Mouse (Mus musculus) forebrain, postnatal 0 days (tissue): ENCODE measurements around the gene Pglyrp2. TPM values are rescaled to one million over a fixed set of nuclear protein-coding genes. Genes with fewer than 3 reads are reported as not detected.

Experiments used
- ATAC-seq: fragments of 200-750 bp; cut with Nextera tagmentation; 2 replicates; pipeline ENCODE4 v1.8.0; 2017; ENCODE audit warnings: mild to moderate bottlenecking, moderate library complexity
- DNase-seq: peaks from one replicate; pipeline ENCODE4 v3.0.0-alpha.2; 2015
- H3K27ac ChIP-seq: fragments of 300-500 bp; sonication (generic); 2 replicates; pipeline ENCODE4 v1.5.1; 2014; ENCODE audit warnings: low read depth, mild to moderate bottlenecking, antibody characterized with exemption, low read length, moderate library complexity, mixed read lengths
- H3K27me3 ChIP-seq: fragments of 300-500 bp; sonication (generic); 2 replicates; pipeline ENCODE4 v1.6.1; 2014; ENCODE audit warnings: mild to moderate bottlenecking, low read length, mixed read lengths; ENCODE audit not compliant: insufficient read depth
- H3K36me3 ChIP-seq: fragments of 300-500 bp; sonication (generic); 2 replicates; pipeline ENCODE4 v1.6.1; 2014; ENCODE audit warnings: mild to moderate bottlenecking, moderate library complexity; ENCODE audit not compliant: insufficient read depth
- H3K4me1 ChIP-seq: fragments of 300-500 bp; sonication (generic); 2 replicates; pipeline ENCODE4 v1.6.1; 2014; ENCODE audit warnings: antibody characterized with exemption; ENCODE audit not compliant: insufficient read depth
- H3K4me2 ChIP-seq: fragments of 300-500 bp; sonication (generic); 2 replicates; pipeline ENCODE4 v1.6.1; 2014; ENCODE audit warnings: low read depth, mild to moderate bottlenecking, moderate library complexity
- H3K4me3 ChIP-seq: fragments of 300-500 bp; sonication (generic); 2 replicates; pipeline ENCODE4 v1.5.1; 2014; ENCODE audit warnings: low read depth, low read length, mixed read lengths
- H3K9ac ChIP-seq: fragments of 300-500 bp; sonication (generic); 2 replicates; pipeline ENCODE4 v1.6.1; 2014; ENCODE audit warnings: mild to moderate bottlenecking
- H3K9me3 ChIP-seq: fragments of 300-500 bp; sonication (generic); 2 replicates; pipeline ENCODE4 v1.6.1; 2016; ENCODE audit warnings: low read length
- CTCF ChIP-seq: sonication (generic); IDR thresholded peaks from 2 replicates; pipeline ENCODE4 v1.5.1; 2016; ENCODE audit warnings: antibody characterized with exemption, control low read depth, low read depth
- WGBS: fragments of 180-500 bp; shearing (Covaris S2); extraction: QIAGEN DNeasy Blood & Tissue Kit; methylation state at CpG from one replicate; pipeline ENCODE4 v1.1.7; 2014; 5-methylcytosine and 5-hydroxymethylcytosine counted together
- polyA plus RNA-seq: library from polyadenylated mRNA; unstranded; fragments of >200 nt; fragmentation: Nextera tagmentation; extraction: Ambion mirVana; gene quantifications from 2 replicates; pipeline ENCODE4 v1.2.1, GENCODE M21; 2015
- total RNA-seq: library from RNA; depleted of rRNA; stranded (reverse); fragments of >200 nt; gene quantifications from 2 replicates; pipeline ENCODE4 v1.2.3, GENCODE M21; 2014

Gene Pglyrp2
- total and polyA plus RNA-seq, 2 experiments from 2014 or later: not detected

GRCm38 (mm10) chr17:32376475-32376874 is 47.5 kb downstream of the Pglyrp2 start:
- Histone ChIP-seq H3K36me3 (peaks cover 38% of the 10 kb centered on the region), H3K27me3 (no peaks in the 10 kb centered on the region), H3K4me1 (no peaks in the 10 kb centered on the region), H3K4me3 (no peak overlapping the region), H3K4me2 (no peak overlapping the region), H3K9ac (no peak overlapping the region), H3K27ac (no peak overlapping the region), H3K9me3 (no peaks in the 10 kb centered on the region)
- ATAC-seq (no peak), DNase-seq (no peak)
- no peak for TF ChIP-seq CTCF
- WGBS: 85% methylated on average over 15 of the region's 15 CpGs

DNA sequence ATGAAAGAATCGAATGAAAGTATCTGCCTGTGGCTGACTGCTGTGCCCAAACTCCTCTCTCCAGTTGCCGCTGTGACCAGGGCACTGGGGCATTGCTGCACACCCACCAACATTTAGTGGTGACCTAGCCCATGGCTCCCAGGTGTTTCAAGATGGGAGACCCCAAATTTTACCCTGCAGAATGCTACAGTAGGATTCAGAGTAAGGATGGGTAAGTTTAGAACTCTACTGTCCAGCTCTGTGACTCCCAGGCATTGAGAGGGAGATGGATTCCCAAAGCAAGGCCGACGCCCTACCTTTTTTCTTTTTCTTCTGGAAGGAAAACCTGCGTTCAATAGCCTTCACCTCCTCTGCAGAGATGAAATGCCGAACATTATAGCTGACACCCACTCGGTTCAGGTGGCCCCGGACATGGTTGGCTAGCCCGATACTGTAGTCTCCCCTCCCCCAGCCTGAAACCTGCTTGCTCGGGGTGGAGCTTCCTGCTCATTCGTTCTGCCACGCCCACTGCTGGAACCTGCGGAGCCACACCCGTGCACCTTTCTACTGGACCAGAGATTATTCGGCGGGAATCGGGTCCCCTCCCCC is 54.9 kb downstream of the Pglyrp2 start:
- peak overlapping the region; percentile 19; the same call in 1 of the 2 replicates for H3K4me2 ChIP-seq
- H3K4me3 ChIP-seq: 0 out of 2 replicates have a peak overlapping the region, but pooled peaks have one; percentile 9
- no peak overlapping the region for H3K9ac ChIP-seq

DNA sequence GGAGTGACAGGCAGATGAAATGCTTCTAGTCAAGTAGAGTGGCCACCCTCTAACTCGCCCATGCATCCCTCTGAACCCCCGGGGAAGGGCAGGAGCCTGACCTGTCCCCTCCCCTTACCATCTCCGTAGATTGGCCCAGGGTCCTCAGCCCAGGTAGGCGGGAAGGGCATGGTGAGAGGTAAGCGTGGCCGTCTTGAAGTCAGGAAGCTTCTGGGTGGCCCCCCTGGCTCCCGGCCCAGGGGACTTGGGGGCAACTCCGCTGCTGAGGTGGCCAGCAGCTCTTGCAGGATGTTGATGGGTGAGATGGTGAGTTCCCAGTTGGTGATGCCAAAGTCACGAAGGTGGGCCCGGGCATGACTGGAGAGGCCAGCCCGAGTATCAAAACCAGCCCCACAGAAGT is 56.3 kb downstream of the Pglyrp2 start:
- peaks cover 7% of the 10 kb centered on the region for H3K36me3 ChIP-seq
- no peak overlapping the region for H3K4me3 ChIP-seq
- WGBS: 91% methylated on average over 11 of the region's 11 CpGs

More for the DNA sequence above, 54.9 kb downstream of the Pglyrp2 start:
- 20% methylated on average over 12 of the region's 17 CpGs for WGBS
- Histone ChIP-seq H3K27ac (no peak overlapping the region), H3K9me3 (no peaks in the 10 kb centered on the region), H3K36me3 (peaks cover 7% of the 10 kb centered on the region), H3K27me3 (no peaks in the 10 kb centered on the region), H3K4me1 (peaks cover 4% of the 10 kb centered on the region; the same call in 1 of the 2 replicates)
- no peak for ATAC-seq
- no peak for TF ChIP-seq CTCF
- DNase-seq: no peak

GRCm38 (mm10) chr17:32365296-32365695 is 58.7 kb downstream of the Pglyrp2 start:
- Histone ChIP-seq H3K9me3 (no peaks in the 10 kb centered on the region), H3K27me3 (no peaks in the 10 kb centered on the region), H3K4me1 (peaks cover 11% of the 10 kb centered on the region), H3K4me3 (no peak overlapping the region), H3K36me3 (peaks cover 29% of the 10 kb centered on the region), H3K4me2 (no peak overlapping the region), H3K27ac (no peak overlapping the region), H3K9ac (no peak overlapping the region)
- WGBS: 90% methylated on average over 1 of the region's 1 CpGs
- no peak for TF ChIP-seq CTCF
- DNase-seq (no peak), ATAC-seq (no peak)

More for the DNA sequence above, 56.3 kb downstream of the Pglyrp2 start:
- DNase-seq (no peak), ATAC-seq (no peak)
- no peak overlapping the region for H3K27ac ChIP-seq
- no peak for TF ChIP-seq CTCF
- no peaks in the 10 kb centered on the region for H3K9me3 ChIP-seq
- H3K9ac ChIP-seq: no peak overlapping the region
- H3K4me2 ChIP-seq: no peak overlapping the region
- peaks cover 11% of the 10 kb centered on the region for H3K4me1 ChIP-seq
- H3K27me3 ChIP-seq: no peaks in the 10 kb centered on the region

GRCm38 (mm10) chr17:32364850-32365249 is 59.1 kb downstream of the Pglyrp2 start:
- H3K36me3 ChIP-seq: peaks cover 34% of the 10 kb centered on the region
- peaks cover 11% of the 10 kb centered on the region for H3K4me1 ChIP-seq
- 58% methylated on average over 5 of the region's 5 CpGs for WGBS
- no peaks in the 10 kb centered on the region for H3K9me3 ChIP-seq
- H3K4me2 ChIP-seq: peak overlapping the region; percentile 51
- peak overlapping the region; percentile 92 for H3K4me3 ChIP-seq
- ATAC-seq (peak; percentile 12; the same call in 1 of the 2 replicates), DNase-seq (no peak)
- no peaks in the 10 kb centered on the region for H3K27me3 ChIP-seq
- no peak for TF ChIP-seq CTCF
- H3K9ac ChIP-seq: peak overlapping the region; percentile 94
- peak overlapping the region; percentile 80 for H3K27ac ChIP-seq

GRCm38 (mm10) chr17:32364331-32364730 is 59.6 kb downstream of the Pglyrp2 start:
- DNase-seq (peak; percentile 96), ATAC-seq (peak; percentile 99)
- WGBS: 1% methylated on average over 35 of the region's 47 CpGs
- Histone ChIP-seq H3K4me2 (peak overlapping the region; percentile 83), H3K4me3 (peak overlapping the region; percentile 92), H3K27me3 (no peaks in the 10 kb centered on the region), H3K36me3 (peaks cover 39% of the 10 kb centered on the region), H3K9ac (peak overlapping the region; percentile 94), H3K9me3 (no peaks in the 10 kb centered on the region), H3K4me1 (peaks cover 11% of the 10 kb centered on the region), H3K27ac (peak overlapping the region; percentile 80)
- peak; percentile 18; the same call in 1 of the 2 replicates for TF ChIP-seq CTCF

DNA sequence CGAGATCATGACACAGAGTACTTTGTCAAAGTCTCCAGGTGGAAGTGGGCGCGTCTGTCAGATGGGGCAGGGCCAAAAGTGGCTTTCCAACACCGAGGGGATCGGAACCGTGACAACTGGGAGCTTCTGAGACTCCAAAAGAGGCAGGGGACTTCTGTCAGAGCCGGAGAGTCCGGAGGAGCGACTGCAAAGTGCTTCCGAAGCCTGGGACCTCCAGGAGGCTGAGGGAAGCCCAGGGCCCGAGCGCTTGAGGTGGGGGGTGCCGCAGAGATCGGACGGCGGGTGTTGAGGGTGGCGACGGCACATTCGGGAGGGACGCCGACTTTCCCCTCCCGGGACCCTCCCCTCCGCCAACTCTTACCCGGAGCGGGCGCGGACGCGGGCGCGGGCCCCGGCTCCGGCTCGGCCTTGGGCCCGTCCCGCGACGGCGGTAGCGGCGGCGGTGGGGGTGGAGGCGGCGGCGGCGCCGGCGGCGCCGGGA is 60.1 kb downstream of the Pglyrp2 start:
- Histone ChIP-seq H3K9ac (peak overlapping the region; percentile 94), H3K36me3 (peaks cover 43% of the 10 kb centered on the region), H3K4me3 (peak overlapping the region; percentile 92), H3K27me3 (no peaks in the 10 kb centered on the region), H3K9me3 (no peaks in the 10 kb centered on the region), H3K4me2 (peak overlapping the region; percentile 83), H3K27ac (peak overlapping the region; percentile 80), H3K4me1 (peaks cover 11% of the 10 kb centered on the region)
- 4% methylated on average over 29 of the region's 50 CpGs for WGBS
- peak; percentile 50 for ATAC-seq
- no peak for TF ChIP-seq CTCF
- DNase-seq: peak; percentile 29
